Mouse (Mus musculus): Measurements from ENCODE around the gene Rnf17. TPM values are rescaled to one million over a fixed set of nuclear protein-coding genes. Genes with fewer than 3 reads are reported as not detected.

Rnf17 gene
- total and polyA plus RNA-seq, 3 experiments = 0.16 TPM; not detected in 2

- ATAC-seq (ENCODE audit: extremely low read depth, insufficient number of reproducible peaks, low FRiP score, poor library complexity, severe bottlenecking) = peak; percentile 96
- H3K4me1 ChIP-seq (ENCODE audit: insufficient read depth, low read depth, low read length) = peaks cover 45% of the 10 kb centered on the region
- no peaks in the 10 kb centered on the region for H3K27me3 ChIP-seq (ENCODE audit: insufficient read depth, low read length)
- DNase-seq (ENCODE audit: low spot score) = peak; percentile 65
- no peaks in the 10 kb centered on the region for H3K9me3 ChIP-seq (replicated peaks)
- TF ChIP-seq POLR2AphosphoS5 (IDR thresholded peaks at IDR 0.05; ENCODE audit: insufficient replicate concordance, low read depth, low read length) (no peak), GATA2 (IDR thresholded peaks at IDR 0.05; ENCODE audit: borderline replicate concordance, low read depth, low read length) (no peak)
- H3K4me3 ChIP-seq (ENCODE audit: low read depth, low read length) = peak overlapping the region; percentile 90
- H3K36me3 ChIP-seq (replicated peaks) = peaks cover 18% of the 10 kb centered on the region
These were observed 169.1 kb downstream of the Rnf17 start for GRCm38 (mm10) chr14:56571310-56572093.

GRCm38 (mm10) chr14:56572546-56572945, 170.2 kb downstream of the Rnf17 start:
- no peaks in the 10 kb centered on the region for H3K9me3 ChIP-seq (replicated peaks)
- H3K27me3 ChIP-seq (ENCODE audit: insufficient read depth, low read length) = no peaks in the 10 kb centered on the region
- no peak for ATAC-seq (ENCODE audit: extremely low read depth, insufficient number of reproducible peaks, low FRiP score, poor library complexity, severe bottlenecking)
- peaks cover 18% of the 10 kb centered on the region for H3K36me3 ChIP-seq (replicated peaks)
- no peak for TF ChIP-seq POLR2AphosphoS5 (IDR thresholded peaks at IDR 0.05; ENCODE audit: insufficient replicate concordance, low read depth, low read length)
- H3K4me1 ChIP-seq (ENCODE audit: insufficient read depth, low read depth, low read length) = peaks cover 40% of the 10 kb centered on the region
- no peak overlapping the region for H3K4me3 ChIP-seq (ENCODE audit: low read depth, low read length)
- DNase-seq (ENCODE audit: low spot score) = no peak

Other genes starting within 250 kb of the Rnf17 start
- not detected in 2 replicates for gene Gzmg, start 243.0 kb upstream of the Rnf17 start, total RNA-seq (2014; fragmentation: Nextera tagmentation)
- gene Gzmg, start 243.0 kb upstream of the Rnf17 start, total RNA-seq (2017) = not detected in 2 replicates
- not detected in 2 replicates for gene Gzmg, start 243.0 kb upstream of the Rnf17 start, polyA plus RNA-seq (2012)
- not detected in 2 replicates for gene Gzmn, start 228.0 kb upstream of the Rnf17 start, total RNA-seq (2014; fragmentation: Nextera tagmentation)
- 0.12 TPM in 1 of 2 replicates, not detected in the other for gene Gzmn, start 228.0 kb upstream of the Rnf17 start, total RNA-seq (2017)
- gene Gzmn, start 228.0 kb upstream of the Rnf17 start, polyA plus RNA-seq (2012) = not detected in 2 replicates
- gene Gzmf, start 191.2 kb upstream of the Rnf17 start, total RNA-seq (2014; fragmentation: Nextera tagmentation) = not detected in 2 replicates
- 0.11 and 0.12 TPM in 2 replicates for gene Gzmf, start 191.2 kb upstream of the Rnf17 start, total RNA-seq (2017)
- gene Gzmf, start 191.2 kb upstream of the Rnf17 start, polyA plus RNA-seq (2012) = not detected in 2 replicates
- gene Gzmc, start 167.9 kb upstream of the Rnf17 start, total RNA-seq (2014; fragmentation: Nextera tagmentation) = not detected in 2 replicates
- not detected in 2 replicates for gene Gzmc, start 167.9 kb upstream of the Rnf17 start, total RNA-seq (2017)
- not detected in 2 replicates for gene Gzmc, start 167.9 kb upstream of the Rnf17 start, polyA plus RNA-seq (2012)
- 42.7 and 44.6 TPM in 2 replicates for gene Gzmb, start 140.3 kb upstream of the Rnf17 start, total RNA-seq (2014; fragmentation: Nextera tagmentation)
- 28.5 and 30.8 TPM in 2 replicates for gene Gzmb, start 140.3 kb upstream of the Rnf17 start, total RNA-seq (2017)
- 0.39 and 1.1 TPM in 2 replicates for gene Gzmb, start 140.3 kb upstream of the Rnf17 start, polyA plus RNA-seq (2012)
- not detected in 2 replicates for gene Atp12a, start 37.5 kb upstream of the Rnf17 start, total RNA-seq (2014; fragmentation: Nextera tagmentation)
- gene Atp12a, start 37.5 kb upstream of the Rnf17 start, total RNA-seq (2017) = 0.11 TPM in 1 of 2 replicates, not detected in the other
- gene Atp12a, start 37.5 kb upstream of the Rnf17 start, polyA plus RNA-seq (2012) = not detected in 2 replicates
- gene Cenpj, start 172.8 kb downstream of the Rnf17 start, total RNA-seq (2014; fragmentation: Nextera tagmentation) = 13.0 and 17.4 TPM in 2 replicates
- gene Cenpj, start 172.8 kb downstream of the Rnf17 start, total RNA-seq (2017) = 13.7 and 18.8 TPM in 2 replicates
- 0.34 and 0.48 TPM in 2 replicates for gene Cenpj, start 172.8 kb downstream of the Rnf17 start, polyA plus RNA-seq (2012)
- 29.1 and 30.8 TPM in 2 replicates for gene Parp4, start 173.0 kb downstream of the Rnf17 start, total RNA-seq (2014; fragmentation: Nextera tagmentation)
- gene Parp4, start 173.0 kb downstream of the Rnf17 start, total RNA-seq (2017) = 6.9 TPM in 2 replicates
- gene Parp4, start 173.0 kb downstream of the Rnf17 start, polyA plus RNA-seq (2012) = 1.2 and 1.4 TPM in 2 replicates